19 mouse cellular contexts compared by ENCODE assay signal in the genomic region with DNA sequence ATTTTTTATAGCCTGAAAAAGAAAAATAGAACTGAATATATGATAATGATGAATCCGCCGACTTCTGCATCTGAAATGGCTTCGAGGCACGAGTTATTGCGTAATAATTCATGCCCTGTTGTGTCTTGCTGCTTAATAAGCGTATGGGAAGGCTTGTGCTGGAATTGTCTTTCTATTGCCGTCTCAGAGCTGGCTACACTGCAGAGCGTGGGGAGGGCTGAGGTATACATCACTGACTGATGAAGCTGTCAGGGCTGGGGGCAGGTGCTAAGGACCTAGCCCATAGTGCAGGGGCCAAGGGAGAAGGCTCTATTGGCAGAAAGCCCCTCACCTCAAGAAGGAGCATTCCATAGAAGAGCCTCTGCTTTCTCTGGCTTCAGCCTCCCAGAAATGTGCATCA.
DNase-seq lines count a peak whose midpoint lies in the region; ATAC-seq and TF ChIP-seq lines count a peak whose summit lies in the region.
"Had no signal": no experiment of that assay in that cellular context is flagged by ENCODE, and none has a peak within 500 bp of the region (broad histone marks: within the 10 kb centered on the region; RNA-seq: fewer than 3 reads in every experiment).

No protein-coding gene starts in this region.

- H3K4me3 ChIP-seq in layer of hippocampus, adult 2 months, result no peak overlapping the region
- no peak overlapping the region for H3K4me3 ChIP-seq in hindbrain, embryonic 15.5 days
- no peak overlapping the region for H3K4me3 ChIP-seq in neural tube, embryonic 13.5 days
- H3K4me3 ChIP-seq: embryonic facial prominence, embryonic 13.5 days; limb, embryonic 10.5 days had no signal

- no peak overlapping the region for H3K4me2 ChIP-seq in hindbrain, embryonic 15.5 days
- H3K4me2 ChIP-seq in neural tube, embryonic 13.5 days, result no peak overlapping the region
- H3K4me2 ChIP-seq: embryonic facial prominence, embryonic 13.5 days; liver, embryonic 11.5 days had no signal

- no peak for DNase-seq in layer of hippocampus, adult 2 months (ENCODE audit: low spot score in 2 of 2)
- DNase-seq in layer of hippocampus, adult 9-10 months (ENCODE audit: low spot score), result no peak
- peak; percentile 49 for DNase-seq in brain, adult 2 months (ENCODE audit: low read depth, low spot score)
- no peak for DNase-seq in thymus, postnatal 0 days (ENCODE audit: low spot score)
- no peak for DNase-seq in liver
- DNase-seq: adrenal gland, postnatal 10 days; cerebellum, adult 9-11 months; gastrocnemius, postnatal 25 days; kidney, adult 11 months; lung, adult 18-20 months; lung, postnatal 36 days; thymus, postnatal 14 days had no signal

- no peak overlapping the region for H3K9ac ChIP-seq in hindbrain, embryonic 15.5 days
- H3K9ac ChIP-seq in neural tube, embryonic 13.5 days, result peak overlapping the region; percentile 41; the same call in 1 of the 2 replicates
- H3K9ac ChIP-seq: embryonic facial prominence, embryonic 13.5 days had no signal

- peaks cover 41% of the 10 kb centered on the region for H3K4me1 ChIP-seq in hindbrain, embryonic 15.5 days (replicated peaks)
- H3K4me1 ChIP-seq in neural tube, embryonic 13.5 days (replicated peaks), result peaks cover 67% of the 10 kb centered on the region

- no peaks in the 10 kb centered on the region for H3K9me3 ChIP-seq in hindbrain, embryonic 15.5 days
- H3K9me3 ChIP-seq in neural tube, embryonic 13.5 days, result no peaks in the 10 kb centered on the region
- H3K9me3 ChIP-seq: embryonic facial prominence, embryonic 13.5 days; limb, embryonic 10.5 days had no signal

- no peaks in the 10 kb centered on the region for H3K27me3 ChIP-seq in hindbrain, embryonic 15.5 days
- no peaks in the 10 kb centered on the region for H3K27me3 ChIP-seq in neural tube, embryonic 13.5 days
- H3K27me3 ChIP-seq: embryonic facial prominence, embryonic 13.5 days; Patski had no signal

- no peak for ATAC-seq in hindbrain, embryonic 15.5 days (ENCODE audit: low FRiP score, low read depth)
- ATAC-seq in neural tube, embryonic 13.5 days (ENCODE audit: low read depth), result peak; percentile 54
- ATAC-seq: Patski had no signal

- 54% methylated on average over 8 of the region's 8 CpGs for WGBS in hindbrain, embryonic 15.5 days
- WGBS in neural tube, embryonic 13.5 days, result 25% methylated on average over 8 of the region's 8 CpGs

- no peaks in the 10 kb centered on the region for H3K36me3 ChIP-seq in hindbrain, embryonic 15.5 days
- H3K36me3 ChIP-seq in neural tube, embryonic 13.5 days, result peaks cover 2% of the 10 kb centered on the region; the same call in 1 of the 2 replicates
- H3K36me3 ChIP-seq: embryonic facial prominence, embryonic 13.5 days; limb, embryonic 10.5 days had no signal

- peak overlapping the region; percentile 88 for H3K27ac ChIP-seq in layer of hippocampus, adult 2 months
- H3K27ac ChIP-seq in hindbrain, embryonic 15.5 days (replicated peaks), result peak overlapping the region; percentile 77
- H3K27ac ChIP-seq in neural tube, embryonic 13.5 days (replicated peaks), result peak overlapping the region; percentile 91
- H3K27ac ChIP-seq: embryonic facial prominence, embryonic 13.5 days; kidney, postnatal 0 days; limb, embryonic 10.5 days had no signal

- no peak for TF ChIP-seq CTCF in layer of hippocampus, adult 2 months (conservative IDR thresholded peaks at IDR 0.05)
